Mouse (Mus musculus) forebrain, postnatal 0 days (tissue): ENCODE measurements around the gene Gm28042. TPM values are rescaled to one million over a fixed set of nuclear protein-coding genes. Genes with fewer than 3 reads are reported as not detected.

Source experiments
- ATAC-seq: fragments of 200-750 bp; cut with Nextera tagmentation; 2 replicates; pipeline ENCODE4 v1.8.0; 2017; ENCODE audit warnings: mild to moderate bottlenecking, moderate library complexity
- DNase-seq: peaks from one replicate; pipeline ENCODE4 v3.0.0-alpha.2; 2015
- H3K27ac ChIP-seq: fragments of 300-500 bp; sonication (generic); 2 replicates; pipeline ENCODE4 v1.5.1; 2014; ENCODE audit warnings: low read depth, mild to moderate bottlenecking, antibody characterized with exemption, low read length, moderate library complexity, mixed read lengths
- H3K27me3 ChIP-seq: fragments of 300-500 bp; sonication (generic); 2 replicates; pipeline ENCODE4 v1.6.1; 2014; ENCODE audit warnings: mild to moderate bottlenecking, low read length, mixed read lengths; ENCODE audit not compliant: insufficient read depth
- H3K36me3 ChIP-seq: fragments of 300-500 bp; sonication (generic); 2 replicates; pipeline ENCODE4 v1.6.1; 2014; ENCODE audit warnings: mild to moderate bottlenecking, moderate library complexity; ENCODE audit not compliant: insufficient read depth
- H3K4me1 ChIP-seq: fragments of 300-500 bp; sonication (generic); 2 replicates; pipeline ENCODE4 v1.6.1; 2014; ENCODE audit warnings: antibody characterized with exemption; ENCODE audit not compliant: insufficient read depth
- H3K4me2 ChIP-seq: fragments of 300-500 bp; sonication (generic); 2 replicates; pipeline ENCODE4 v1.6.1; 2014; ENCODE audit warnings: low read depth, mild to moderate bottlenecking, moderate library complexity
- H3K4me3 ChIP-seq: fragments of 300-500 bp; sonication (generic); 2 replicates; pipeline ENCODE4 v1.5.1; 2014; ENCODE audit warnings: low read depth, low read length, mixed read lengths
- H3K9ac ChIP-seq: fragments of 300-500 bp; sonication (generic); 2 replicates; pipeline ENCODE4 v1.6.1; 2014; ENCODE audit warnings: mild to moderate bottlenecking
- H3K9me3 ChIP-seq: fragments of 300-500 bp; sonication (generic); 2 replicates; pipeline ENCODE4 v1.6.1; 2016; ENCODE audit warnings: low read length
- CTCF ChIP-seq: sonication (generic); IDR thresholded peaks from 2 replicates; pipeline ENCODE4 v1.5.1; 2016; ENCODE audit warnings: antibody characterized with exemption, control low read depth, low read depth
- WGBS: fragments of 180-500 bp; shearing (Covaris S2); extraction: QIAGEN DNeasy Blood & Tissue Kit; methylation state at CpG from one replicate; pipeline ENCODE4 v1.1.7; 2014; 5-methylcytosine and 5-hydroxymethylcytosine counted together
- polyA plus RNA-seq: library from polyadenylated mRNA; unstranded; fragments of >200 nt; fragmentation: Nextera tagmentation; extraction: Ambion mirVana; gene quantifications from 2 replicates; pipeline ENCODE4 v1.2.1, GENCODE M21; 2015
- total RNA-seq: library from RNA; depleted of rRNA; stranded (reverse); fragments of >200 nt; gene quantifications from 2 replicates; pipeline ENCODE4 v1.2.3, GENCODE M21; 2014

Gm28042 gene
- total and polyA plus RNA-seq, 2 experiments from 2014 or later: 1.2 to 4.3 TPM

DNA sequence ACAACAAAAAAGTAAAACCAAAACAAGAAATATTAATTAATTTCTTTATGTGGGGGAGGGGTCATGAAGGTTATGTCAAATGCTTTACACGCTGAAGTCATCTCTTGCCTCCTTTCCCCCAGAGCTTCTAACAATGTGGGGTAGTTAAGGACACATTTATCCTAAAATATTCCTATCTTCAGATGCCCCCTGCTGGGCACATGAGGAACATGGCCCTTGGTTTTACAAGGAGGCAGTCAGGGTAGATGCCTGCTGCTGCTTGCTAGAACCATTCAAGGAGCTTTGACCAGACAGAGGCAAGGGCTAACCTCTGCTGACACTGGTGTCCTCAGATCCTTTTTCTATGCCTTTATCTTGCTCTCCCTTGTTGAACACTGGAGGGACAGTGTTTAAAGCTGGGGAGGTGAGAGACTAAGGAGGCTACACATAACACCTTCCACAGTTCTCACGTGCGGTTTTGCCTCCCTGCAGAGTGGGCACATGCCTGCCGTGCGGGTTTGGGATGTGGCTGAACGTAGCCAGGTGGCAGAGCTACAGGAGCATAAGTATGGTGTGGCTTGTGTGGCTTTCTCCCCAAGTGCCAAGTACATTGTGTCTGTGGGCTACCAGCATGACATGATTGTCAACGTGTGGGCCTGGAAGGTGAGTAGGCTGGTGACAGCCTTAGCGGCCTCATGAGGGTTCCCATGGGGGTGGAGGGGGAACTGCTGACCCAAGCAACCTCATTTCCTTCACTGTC is 15.7 kb upstream of the Gm28042 start:
- Histone ChIP-seq H3K9ac (no peak overlapping the region), H3K4me2 (no peak overlapping the region), H3K4me3 (no peak overlapping the region), H3K27ac (no peak overlapping the region), H3K9me3 (no peaks in the 10 kb centered on the region), H3K27me3 (no peaks in the 10 kb centered on the region), H3K4me1 (no peaks in the 10 kb centered on the region), H3K36me3 (peaks cover 26% of the 10 kb centered on the region)
- 83% methylated on average over 8 of the region's 8 CpGs for WGBS
- DNase-seq (peak; percentile 78), ATAC-seq (peak; percentile 76)
- TF ChIP-seq CTCF: peak; percentile 77

DNA sequence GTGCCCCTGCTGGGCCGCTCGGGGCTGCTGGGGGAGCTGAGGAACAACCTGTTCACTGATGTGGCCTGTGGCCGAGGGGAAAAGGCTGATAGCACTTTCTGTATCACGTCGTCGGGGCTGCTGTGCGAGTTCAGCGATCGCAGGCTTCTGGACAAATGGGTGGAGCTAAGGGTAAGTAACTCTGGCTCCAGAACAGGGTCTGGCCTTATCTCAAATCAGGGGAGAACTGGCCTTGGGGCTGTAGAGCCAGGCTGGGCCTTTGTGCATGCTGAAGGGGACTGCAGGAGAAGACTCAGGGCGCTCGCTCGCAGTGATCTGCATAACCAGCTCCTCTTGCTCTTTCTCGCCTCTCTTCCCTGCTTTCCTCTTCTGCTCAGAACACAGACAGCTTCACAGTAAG is 14.4 kb upstream of the Gm28042 start:
- Histone ChIP-seq H3K27me3 (no peaks in the 10 kb centered on the region), H3K4me2 (no peak overlapping the region), H3K9me3 (no peaks in the 10 kb centered on the region), H3K27ac (no peak overlapping the region), H3K4me3 (no peak overlapping the region), H3K4me1 (no peaks in the 10 kb centered on the region), H3K9ac (no peak overlapping the region), H3K36me3 (peaks cover 36% of the 10 kb centered on the region)
- no peak for DNase-seq
- TF ChIP-seq CTCF: no peak
- 93% methylated on average over 13 of the region's 13 CpGs for WGBS
- ATAC-seq: no peak

DNA sequence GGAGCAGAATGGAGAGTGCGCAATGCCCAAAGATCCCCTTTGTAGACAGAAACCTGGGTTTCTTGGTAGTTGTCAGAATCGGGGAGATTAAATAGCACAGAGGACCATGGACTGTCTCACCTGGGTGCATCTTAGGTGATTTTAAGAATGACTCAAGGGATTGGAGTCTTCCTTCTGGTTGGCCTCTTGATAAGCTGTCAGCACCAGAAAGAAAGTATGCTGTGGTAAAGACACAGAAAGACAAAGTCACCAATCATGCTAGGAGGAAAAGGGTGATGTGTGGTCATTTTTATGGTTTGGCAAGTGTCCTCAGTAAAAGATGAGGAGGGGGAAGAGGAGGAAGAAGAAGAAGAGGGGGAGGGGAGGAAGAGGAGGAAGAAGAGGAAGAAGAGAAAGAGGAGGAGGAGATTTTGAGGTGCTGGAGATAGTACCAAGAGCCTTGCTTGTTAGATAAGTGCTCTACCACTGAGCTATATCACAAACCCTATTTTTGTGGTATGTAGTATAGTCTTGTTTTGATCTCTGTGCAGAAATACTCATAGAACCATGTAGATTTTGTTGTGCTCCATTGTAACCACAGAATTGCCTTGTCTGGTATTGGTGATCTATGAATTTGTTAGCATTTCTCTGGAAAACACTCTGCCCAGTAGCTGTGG is 13.3 kb upstream of the Gm28042 start:
- Histone ChIP-seq H3K27ac (no peak overlapping the region), H3K36me3 (peaks cover 44% of the 10 kb centered on the region), H3K4me1 (no peaks in the 10 kb centered on the region), H3K27me3 (no peaks in the 10 kb centered on the region), H3K4me3 (no peak overlapping the region), H3K9ac (no peak overlapping the region), H3K9me3 (no peaks in the 10 kb centered on the region), H3K4me2 (no peak overlapping the region)
- no peak for TF ChIP-seq CTCF
- no peak for ATAC-seq
- 95% methylated on average over 2 of the region's 2 CpGs for WGBS
- no peak for DNase-seq

DNA sequence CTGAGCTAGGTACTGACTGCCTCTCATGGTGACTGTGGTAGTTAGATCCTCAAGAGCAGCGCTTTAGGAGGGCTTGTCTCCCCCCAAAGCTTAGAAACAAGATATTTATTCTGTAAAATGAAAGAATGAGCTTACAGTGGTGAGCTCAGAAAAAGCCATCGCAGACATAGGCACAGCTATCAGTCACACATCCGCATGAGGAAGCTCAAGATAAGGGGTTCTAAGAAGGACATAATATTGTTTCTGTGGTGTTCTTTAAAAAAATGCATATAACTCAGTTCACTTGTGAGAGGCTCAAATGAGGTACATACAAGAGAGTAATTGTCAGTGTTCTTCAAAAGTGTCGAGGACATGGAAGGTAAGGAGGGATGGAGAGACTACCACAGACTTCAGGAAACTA is 11.4 kb upstream of the Gm28042 start:
- H3K27ac ChIP-seq: no peak overlapping the region
- H3K27me3 ChIP-seq: no peaks in the 10 kb centered on the region
- H3K4me1 ChIP-seq: no peaks in the 10 kb centered on the region
- H3K4me2 ChIP-seq: no peak overlapping the region
- no peak overlapping the region for H3K4me3 ChIP-seq
- no peak for TF ChIP-seq CTCF
- peaks cover 64% of the 10 kb centered on the region for H3K36me3 ChIP-seq
- WGBS: 95% methylated on average over 4 of the region's 4 CpGs
- no peaks in the 10 kb centered on the region for H3K9me3 ChIP-seq
- no peak for ATAC-seq
- no peak overlapping the region for H3K9ac ChIP-seq
- DNase-seq: no peak

DNA sequence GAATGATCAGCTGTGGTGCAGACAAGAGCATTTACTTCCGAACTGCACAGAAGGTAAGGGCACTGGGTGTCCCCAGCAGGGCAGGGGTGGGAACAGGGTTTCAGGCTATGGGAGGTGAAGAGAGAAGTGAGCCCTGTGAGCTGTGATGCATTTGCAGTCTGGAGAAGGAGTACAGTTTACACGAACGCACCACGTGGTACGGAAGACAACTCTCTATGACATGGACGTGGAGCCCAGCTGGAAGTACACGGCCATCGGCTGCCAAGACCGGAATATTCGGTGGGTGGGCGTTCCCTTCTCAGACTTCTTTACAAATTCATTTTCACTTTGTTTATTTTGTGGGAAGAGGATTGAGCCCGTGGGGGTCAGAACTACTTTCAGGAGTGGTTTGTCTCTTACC is 9.7 kb upstream of the Gm28042 start:
- Histone ChIP-seq H3K27ac (no peak overlapping the region), H3K9me3 (no peaks in the 10 kb centered on the region), H3K4me2 (no peak overlapping the region), H3K4me1 (no peaks in the 10 kb centered on the region), H3K4me3 (no peak overlapping the region), H3K9ac (no peak overlapping the region), H3K27me3 (no peaks in the 10 kb centered on the region), H3K36me3 (peaks cover 79% of the 10 kb centered on the region)
- 94% methylated on average over 12 of the region's 12 CpGs for WGBS
- no peak for DNase-seq
- ATAC-seq: no peak
- TF ChIP-seq CTCF: no peak

DNA sequence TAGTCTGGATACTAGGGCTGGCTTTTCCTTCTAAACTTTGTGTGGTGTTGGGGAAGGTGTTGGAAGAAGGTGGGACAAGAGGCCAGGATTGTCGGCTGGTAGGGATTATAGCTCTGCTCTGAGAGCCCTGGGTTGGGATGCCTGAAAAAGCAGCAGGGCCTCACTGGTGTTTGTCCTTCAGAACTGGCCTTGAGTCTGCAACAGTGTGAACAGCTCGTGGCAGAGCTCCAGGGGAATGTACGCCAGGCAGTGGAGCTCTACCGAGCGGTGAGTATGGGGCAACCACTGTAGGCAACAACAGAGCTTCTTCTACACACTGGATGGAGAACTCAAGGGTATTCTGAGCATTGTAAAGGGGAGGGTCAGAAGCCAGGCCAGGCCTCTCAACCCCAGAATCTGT is 3.0 kb upstream of the Gm28042 start:
- 88% methylated on average over 5 of the region's 5 CpGs for WGBS
- Histone ChIP-seq H3K9ac (no peak overlapping the region), H3K27ac (no peak overlapping the region), H3K4me1 (0 out of 2 replicates have a peak, but pooled peaks cover 4% of the 10 kb centered on the region), H3K36me3 (peaks cover 60% of the 10 kb centered on the region), H3K4me2 (no peak overlapping the region), H3K27me3 (no peaks in the 10 kb centered on the region), H3K9me3 (no peaks in the 10 kb centered on the region), H3K4me3 (no peak overlapping the region)
- no peak for TF ChIP-seq CTCF
- ATAC-seq (no peak), DNase-seq (no peak)

DNA sequence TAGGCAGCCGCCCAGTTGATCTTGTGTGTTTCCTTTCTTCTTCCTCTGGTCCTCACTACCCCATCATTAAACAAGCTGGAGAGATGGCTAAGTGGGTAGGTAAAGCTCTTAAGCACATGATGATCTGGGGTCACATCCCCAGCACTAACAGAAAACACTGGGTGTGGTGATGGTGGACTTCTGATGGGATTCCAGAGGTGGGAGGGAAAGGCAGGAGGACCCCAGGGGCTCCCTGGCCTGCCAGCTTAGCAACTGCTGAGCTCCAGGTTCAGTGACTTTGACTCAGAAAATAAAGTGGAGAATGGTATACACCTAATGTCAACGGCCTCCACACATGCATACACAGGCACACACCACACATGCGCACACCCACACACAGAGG is 648 bp downstream of the Gm28042 start:
- DNase-seq (no peak), ATAC-seq (peak; percentile 9; the same call in 1 of the 2 replicates)
- H3K27me3 ChIP-seq: no peaks in the 10 kb centered on the region
- WGBS: 46% methylated on average over 3 of the region's 3 CpGs
- no peak for TF ChIP-seq CTCF
- H3K4me3 ChIP-seq: peak overlapping the region; percentile 66
- no peaks in the 10 kb centered on the region for H3K9me3 ChIP-seq
- H3K9ac ChIP-seq: peak overlapping the region; percentile 70
- H3K4me1 ChIP-seq: 0 out of 2 replicates have a peak, but pooled peaks cover 4% of the 10 kb centered on the region
- H3K27ac ChIP-seq: peak overlapping the region; percentile 82
- H3K36me3 ChIP-seq: peaks cover 32% of the 10 kb centered on the region
- peak overlapping the region; percentile 75 for H3K4me2 ChIP-seq
